Mouse (Mus musculus) limb, embryonic 11.5 days (tissue): ENCODE measurements around the gene Olfr1221. TPM values are rescaled to one million over a fixed set of nuclear protein-coding genes. Genes with fewer than 3 reads are reported as not detected.

Experiments
- ATAC-seq: fragments of 200-750 bp; cut with Nextera tagmentation; 2 replicates; pipeline ENCODE4 v1.8.0; 2017; ENCODE audit warnings: low read depth; ENCODE audit not compliant: insufficient number of reproducible peaks, low FRiP score, low TSS enrichment
- DNase-seq: peaks from one replicate; pipeline ENCODE4 v3.0.0-alpha.2; 2015; ENCODE audit warnings: low spot score
- H3K27ac ChIP-seq: fragments of 300-500 bp; sonication (generic); replicated peaks from 2 replicates; pipeline ENCODE4 v1.5.1; 2014; ENCODE audit warnings: low read depth, mild to moderate bottlenecking, low read length
- H3K27me3 ChIP-seq: fragments of 300-500 bp; sonication (generic); 2 replicates; pipeline ENCODE4 v1.6.1; 2014; ENCODE audit warnings: mild to moderate bottlenecking, low read length, mixed read lengths; ENCODE audit not compliant: control insufficient read depth, insufficient read depth
- H3K36me3 ChIP-seq: fragments of 300-500 bp; sonication (generic); 2 replicates; pipeline ENCODE4 v1.6.1; 2014; ENCODE audit warnings: mild to moderate bottlenecking, low read length, moderate library complexity, mixed read lengths; ENCODE audit not compliant: control insufficient read depth, insufficient read depth
- H3K4me1 ChIP-seq: fragments of 300-500 bp; sonication (generic); 2 replicates; pipeline ENCODE4 v1.6.1; 2014; ENCODE audit warnings: low read length, mixed read lengths; ENCODE audit not compliant: control insufficient read depth, insufficient read depth
- H3K4me2 ChIP-seq: fragments of 300-500 bp; sonication (generic); 2 replicates; pipeline ENCODE4 v1.6.1; 2014; ENCODE audit warnings: low read depth, mild to moderate bottlenecking, moderate library complexity; ENCODE audit not compliant: severe bottlenecking
- H3K4me3 ChIP-seq: fragments of 300-500 bp; sonication (generic); 2 replicates; pipeline ENCODE4 v1.5.1; 2014; ENCODE audit warnings: low read depth, low read length
- H3K9ac ChIP-seq: fragments of 300-500 bp; sonication (generic); 2 replicates; pipeline ENCODE4 v1.6.1; 2014; ENCODE audit warnings: mild to moderate bottlenecking, low read length
- H3K9me3 ChIP-seq: fragments of 300-500 bp; sonication (generic); 2 replicates; pipeline ENCODE4 v1.6.1; 2016; ENCODE audit warnings: low read length; ENCODE audit not compliant: control insufficient read depth
- polyA plus RNA-seq: library from polyadenylated mRNA; unstranded; fragments of >200 nt; fragmentation: Nextera tagmentation; extraction: Ambion mirVana; gene quantifications from 2 replicates; pipeline ENCODE4 v1.2.1, GENCODE M21; 2014

Olfr1221 gene
- polyA plus RNA-seq, 1 experiment from 2014 or later: not detected

- DNase-seq: no peak
- Histone ChIP-seq H3K4me1 (no peaks in the 10 kb centered on the region), H3K27me3 (no peaks in the 10 kb centered on the region), H3K9ac (no peak overlapping the region), H3K27ac (no peak overlapping the region), H3K36me3 (no peaks in the 10 kb centered on the region), H3K4me3 (no peak overlapping the region), H3K4me2 (no peak overlapping the region), H3K9me3 (no peaks in the 10 kb centered on the region)
- ATAC-seq: no peak
Observed at GRCm38 (mm10) chr2:89081487-89081886, 35.6 kb downstream of the Olfr1221 start.

GRCm38 (mm10) chr2:89061087-89061486 is 56.0 kb downstream of the Olfr1221 start, which contains the start of gene Olfr1218:
Gene Olfr1218, minus strand, starts transcription at chr2:89061187.
- Histone ChIP-seq H3K4me3 (no peak within 1 kb of the TSS), H3K27me3 (no peaks in the 10 kb centered on the region), H3K27ac (no peak within 1 kb of the TSS), H3K4me1 (no peaks in the 10 kb centered on the region), H3K9me3 (no peaks in the 10 kb centered on the region), H3K36me3 (no peaks in the 10 kb centered on the region), H3K4me2 (no peak within 1 kb of the TSS), H3K9ac (no peak within 1 kb of the TSS)
- no peak for DNase-seq
- no peak for ATAC-seq

Other genes starting within 250 kb of the Olfr1221 start
- not detected in 2 replicates for gene Olfr1208, start 215.0 kb downstream of the Olfr1221 start, polyA plus RNA-seq
- gene Olfr1209, start 202.1 kb downstream of the Olfr1221 start, polyA plus RNA-seq: not detected in 2 replicates
- not detected in 2 replicates for gene Olfr1211, start 179.2 kb downstream of the Olfr1221 start, polyA plus RNA-seq
- gene Olfr1212, start 163.3 kb downstream of the Olfr1221 start, polyA plus RNA-seq: not detected in 2 replicates
- not detected in 2 replicates for gene Gm13762, start 137.0 kb downstream of the Olfr1221 start, polyA plus RNA-seq
- not detected in 2 replicates for gene Olfr1214, start 124.6 kb downstream of the Olfr1221 start, polyA plus RNA-seq
- gene Olfr1215, start 110.3 kb downstream of the Olfr1221 start, polyA plus RNA-seq: not detected in 2 replicates
- not detected in 2 replicates for gene Olfr1216, start 98.9 kb downstream of the Olfr1221 start, polyA plus RNA-seq
- gene Olfr1217, start 85.2 kb downstream of the Olfr1221 start, polyA plus RNA-seq: not detected in 2 replicates
- not detected in 2 replicates for gene Olfr1218, start 56.1 kb downstream of the Olfr1221 start, polyA plus RNA-seq
- gene Olfr1219, start 33.8 kb downstream of the Olfr1221 start, polyA plus RNA-seq: not detected in 2 replicates
- gene Olfr1220, start 10.4 kb downstream of the Olfr1221 start, polyA plus RNA-seq: not detected in 2 replicates
- gene Olfr1222, start 15.8 kb upstream of the Olfr1221 start, polyA plus RNA-seq: not detected in 2 replicates
- gene Olfr1223, start 34.3 kb upstream of the Olfr1221 start, polyA plus RNA-seq: not detected in 2 replicates
- gene Olfr1224-ps1, start 46.8 kb upstream of the Olfr1221 start, polyA plus RNA-seq: not detected in 2 replicates
- gene Olfr1225, start 57.4 kb upstream of the Olfr1221 start, polyA plus RNA-seq: not detected in 2 replicates
- gene Olfr1226, start 82.8 kb upstream of the Olfr1221 start, polyA plus RNA-seq: not detected in 2 replicates
- not detected in 2 replicates for gene Olfr1228, start 136.8 kb upstream of the Olfr1221 start, polyA plus RNA-seq
- gene Olfr1229, start 170.7 kb upstream of the Olfr1221 start, polyA plus RNA-seq: not detected in 2 replicates
- not detected in 2 replicates for gene Olfr1230, start 180.0 kb upstream of the Olfr1221 start, polyA plus RNA-seq
- gene Olfr1231, start 189.8 kb upstream of the Olfr1221 start, polyA plus RNA-seq: not detected in 2 replicates
- gene Olfr1232, start 212.4 kb upstream of the Olfr1221 start, polyA plus RNA-seq: not detected in 2 replicates
- not detected in 2 replicates for gene Olfr1233, start 225.1 kb upstream of the Olfr1221 start, polyA plus RNA-seq
- not detected in 2 replicates for gene Olfr1234, start 247.6 kb upstream of the Olfr1221 start, polyA plus RNA-seq